Mouse (Mus musculus) spleen, adult 18-20 months (tissue): ENCODE data around the gene Ccl17.
"Not testable (repeated sequence)": the region's sequence is repeated elsewhere in the genome, so short reads cannot be mapped to it uniquely, and the experiment has no call there.

Experiments used
- DNase-seq, 2 experiments: peaks; one replicate each; pipeline ENCODE4 v3.0.0; 2022; ENCODE audit warnings: mixed read lengths in 2 of 2

Gene Ccl17

GRCm38 (mm10) chr8:94828284-94828683 lies 18.0 kb downstream of the Ccl17 start:
- DNase-seq, result no peak

- not testable (repeated sequence) for DNase-seq
Measured at GRCm38 (mm10) chr8:94833901-94834405, 23.7 kb downstream of the Ccl17 start.

DNA sequence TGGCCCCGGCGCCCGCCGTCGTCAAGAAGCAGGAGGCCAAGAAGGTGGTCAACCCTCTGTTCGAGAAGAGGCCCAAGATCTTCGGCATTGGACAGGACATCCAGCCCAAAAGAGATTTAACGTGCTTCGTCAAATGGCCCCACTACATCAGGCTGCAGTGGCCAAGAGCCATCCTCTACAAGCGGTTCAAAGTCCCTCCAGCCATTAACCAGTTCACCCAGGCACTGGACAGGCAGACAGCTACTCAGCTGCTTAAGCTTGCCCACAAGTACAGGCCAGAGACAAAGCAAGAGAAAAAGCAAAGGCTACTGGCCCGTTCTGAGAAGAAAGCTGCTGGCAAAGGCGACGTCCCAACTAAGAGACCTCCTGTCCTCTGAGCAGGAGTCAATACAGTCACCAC lies 25.5 kb downstream of the Ccl17 start:
- DNase-seq, result not testable (repeated sequence)

DNA sequence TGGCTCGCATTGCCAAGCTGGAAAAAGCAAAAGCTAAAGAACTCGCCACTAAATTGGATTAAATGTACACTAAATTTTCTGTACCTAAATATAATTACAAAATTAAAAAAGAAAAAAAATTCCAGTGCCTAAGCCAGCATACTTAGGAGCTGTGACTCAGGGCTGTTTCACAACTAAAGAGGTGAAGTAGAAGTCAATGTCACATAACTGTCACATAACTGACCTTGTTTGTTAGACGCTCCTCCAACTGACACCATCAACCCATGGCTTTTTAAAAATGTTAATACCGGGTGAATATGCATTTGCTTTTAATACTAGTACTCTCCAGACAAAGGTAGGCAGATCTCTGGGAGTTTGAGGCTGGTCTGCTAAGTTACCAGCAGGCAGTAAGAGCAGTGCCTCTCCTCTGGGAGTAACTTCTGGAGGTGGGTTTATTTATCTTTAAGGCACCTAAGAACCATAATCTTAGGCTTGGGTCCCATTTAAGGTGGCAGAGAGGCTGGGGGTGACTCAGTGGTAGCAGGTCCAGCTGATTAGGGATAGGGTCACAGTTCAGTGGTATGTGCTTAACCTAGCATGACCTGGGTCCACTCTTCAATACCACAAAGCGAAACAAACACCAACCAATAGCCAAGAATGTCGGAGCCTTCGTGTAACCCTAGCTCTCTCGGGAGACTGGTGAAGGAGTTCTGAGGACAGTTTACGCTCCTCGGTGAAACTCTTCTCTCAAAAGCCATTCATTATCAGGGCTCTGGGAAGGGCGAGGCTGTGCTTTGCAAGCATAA lies 26.4 kb downstream of the Ccl17 start:
- DNase-seq, result no peak

DNA sequence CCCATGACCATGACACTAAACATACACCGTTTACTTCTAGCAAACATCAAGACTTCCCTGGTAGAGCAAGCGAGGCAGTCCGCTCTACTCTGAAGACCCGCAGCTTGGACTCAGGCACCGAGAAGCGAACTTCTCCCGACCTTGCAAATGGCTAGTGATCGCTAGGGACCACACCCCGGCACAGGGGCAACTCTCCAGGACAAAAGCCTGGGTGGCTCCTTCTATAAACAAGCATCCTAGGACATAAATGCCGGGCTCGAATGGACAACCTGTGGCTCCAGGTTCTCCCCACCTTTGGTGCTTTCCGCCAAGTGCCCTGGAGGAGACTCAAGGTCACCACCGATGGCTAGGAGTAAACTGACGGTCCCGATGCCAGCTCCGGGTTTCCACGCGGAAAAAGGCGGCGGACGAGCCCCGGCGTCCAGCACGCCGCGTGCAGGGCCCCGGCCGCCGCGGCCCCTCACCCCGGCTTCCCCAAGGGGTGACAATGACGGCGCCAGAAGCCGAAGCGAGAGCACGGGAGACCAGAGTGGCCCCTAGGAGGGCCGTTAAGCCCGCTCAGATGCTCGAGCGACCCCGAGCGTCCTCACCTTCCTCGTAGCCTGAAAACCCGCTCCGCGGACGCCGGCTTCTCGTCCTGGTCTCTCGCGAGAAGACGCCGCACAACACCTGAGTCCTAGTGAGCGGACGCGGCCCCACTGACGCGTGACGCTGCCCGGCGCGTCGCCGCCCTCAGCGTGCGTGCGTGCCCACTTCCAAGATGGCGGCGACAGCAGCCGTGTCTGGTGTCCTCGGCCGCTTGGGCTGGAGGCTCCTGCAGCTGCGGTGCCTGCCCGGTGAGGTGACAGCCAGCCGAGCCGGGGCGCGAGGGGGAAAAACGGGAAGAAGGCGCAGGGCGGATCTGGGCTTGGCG lies 27.7 kb downstream of the Ccl17 start, which contains the start of the genes Coq9 and Ciapin1:
Gene Coq9 (plus strand): TSS at position 660 of the 913 bp plus-strand sequence.
Gene Ciapin1 (minus strand): TSS at position 697 of the 913 bp plus-strand sequence.
- peak; percentile 90 to 93 for DNase-seq

GRCm38 (mm10) chr8:94838600-94838999 lies 28.3 kb downstream of the Ccl17 start:
- no peak for DNase-seq

- DNase-seq, result no peak
Measured at GRCm38 (mm10) chr8:94841183-94841582, 30.9 kb downstream of the Ccl17 start.

GRCm38 (mm10) chr8:94850049-94850448 lies 39.8 kb downstream of the Ccl17 start:
- no peak for DNase-seq

DNA sequence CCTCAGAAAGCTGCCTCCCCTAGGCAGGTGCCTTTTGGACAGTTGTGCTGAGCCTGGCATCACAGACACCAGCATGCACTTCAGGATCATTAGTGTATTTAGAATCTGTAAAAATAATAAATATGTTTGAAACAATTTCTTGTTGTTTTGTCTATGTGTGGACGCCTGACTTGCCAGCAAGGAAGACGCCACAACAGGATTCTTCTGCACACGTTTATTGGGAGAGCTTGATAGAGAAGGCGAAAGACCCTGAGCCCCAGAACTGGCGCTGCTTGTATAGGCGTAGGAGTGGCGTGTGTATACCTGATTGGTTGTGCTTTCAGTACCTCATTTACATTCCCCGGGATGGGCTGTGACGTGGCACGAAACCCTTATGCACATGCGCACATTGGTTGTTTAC lies 44.5 kb downstream of the Ccl17 start:
- DNase-seq, result not testable (repeated sequence)

DNA sequence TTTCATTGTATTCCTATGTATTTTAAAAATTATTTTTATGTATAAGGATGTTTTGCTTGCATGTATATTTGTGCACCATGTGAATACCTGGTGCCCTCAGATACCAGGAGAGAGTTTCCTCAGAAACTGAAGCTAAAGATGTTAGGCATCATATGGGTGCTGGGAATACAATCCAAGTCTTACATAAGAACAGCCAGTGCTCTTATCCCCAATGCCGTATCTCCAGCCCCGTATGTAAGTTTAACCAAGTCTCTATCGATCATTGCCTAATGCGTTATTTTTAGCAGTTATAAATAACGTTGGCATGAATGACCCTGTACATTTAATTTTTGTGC lies 46.7 kb downstream of the Ccl17 start:
- DNase-seq, result no peak

DNA sequence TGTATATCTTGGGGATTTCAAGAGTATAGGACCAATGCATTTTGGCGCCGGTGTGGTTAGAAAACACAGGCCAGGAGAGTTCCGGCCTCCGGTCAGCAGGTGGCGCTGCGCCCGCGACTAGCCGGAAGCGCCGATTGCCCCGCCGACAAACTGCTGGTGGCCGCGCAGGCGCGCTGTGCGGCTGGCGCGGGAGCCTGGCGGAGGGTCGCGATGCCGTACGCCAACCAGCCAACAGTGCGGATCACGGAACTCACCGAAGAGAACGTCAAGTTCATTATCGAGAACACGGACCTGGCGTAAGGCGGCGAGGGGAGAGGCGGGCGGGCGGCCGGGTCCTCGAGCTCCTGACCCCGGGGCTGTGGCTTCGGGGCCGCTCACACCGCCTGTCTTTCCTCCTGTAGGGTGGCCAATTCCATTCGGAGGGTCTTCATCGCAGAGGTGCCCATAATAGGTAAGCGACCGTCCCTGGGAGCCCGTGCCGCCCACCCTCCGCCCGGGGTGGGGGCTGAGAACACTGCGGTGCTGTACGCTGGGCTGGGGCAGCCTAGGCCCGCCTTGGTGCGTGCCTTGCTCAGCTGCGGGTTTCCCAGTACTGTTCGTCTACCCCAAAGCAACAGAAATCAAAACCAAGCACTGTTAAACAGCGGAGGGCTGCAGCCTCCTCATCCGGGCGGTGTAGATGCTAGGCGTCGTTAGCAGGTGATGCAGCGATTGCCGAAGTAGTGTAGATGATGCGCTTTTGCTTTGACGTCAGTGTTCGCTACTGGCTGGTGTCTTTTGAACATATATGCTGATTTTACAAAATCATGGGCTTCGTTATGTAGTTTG lies 47.3 kb downstream of the Ccl17 start, which contains the start of gene Polr2c:
Gene Polr2c (plus strand): TSS at position 105 of the 828 bp plus-strand sequence.
- peak; percentile 78 to 91 for DNase-seq

GRCm38 (mm10) chr8:94861352-94861910 lies 51.2 kb downstream of the Ccl17 start:
- DNase-seq, result peak; percentile 35 to 68
